Mouse (Mus musculus) liver, postnatal 0 days (tissue): ENCODE data around the gene Zfp473.

ENCODE experiments used
- CTCF ChIP-seq: sonication (generic); IDR thresholded peaks from 2 replicates; pipeline ENCODE4 v1.5.1; 2016; ENCODE audit warnings: antibody characterized with exemption, low read depth
- EP300 ChIP-seq: IDR thresholded peaks from 2 replicates; pipeline ENCODE4 v1.6.1; 2016; ENCODE audit warnings: antibody characterized with exemption, low read depth, mild to moderate bottlenecking

DNA sequence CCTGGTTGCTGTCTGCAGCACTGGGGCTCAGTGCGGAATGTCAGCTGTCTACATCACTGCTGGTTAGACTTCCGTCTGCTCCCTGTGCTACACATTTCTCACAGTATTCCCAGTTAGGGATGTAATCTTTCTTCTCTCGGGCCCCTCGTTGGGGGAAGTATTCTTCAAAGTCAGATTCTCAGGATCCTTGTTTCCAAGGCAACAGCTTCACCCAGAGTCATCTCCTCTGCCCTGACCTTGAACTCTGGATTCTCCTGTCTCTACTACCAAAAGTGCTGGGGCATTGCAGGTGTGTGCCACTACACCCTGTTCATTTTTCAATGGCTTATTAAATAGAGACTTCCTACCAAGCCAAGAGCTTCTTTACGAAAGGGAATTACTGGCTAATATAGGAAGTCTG lies 23.7 kb downstream of the Zfp473 start:
- TF ChIP-seq EP300 (no peak), CTCF (no peak)
